Mouse (Mus musculus) lung, embryonic 15.5 days (tissue): ENCODE data around the gene Olfr314. TPM values are rescaled to one million over a fixed set of nuclear protein-coding genes. Genes with fewer than 3 reads are reported as not detected.
"Not testable (repeated sequence)": the region's sequence is repeated elsewhere in the genome, so short reads cannot be mapped to it uniquely, and the experiment has no call there.

Source experiments
- ATAC-seq: fragments of 200-750 bp; cut with Nextera tagmentation; 2 replicates; pipeline ENCODE4 v1.8.0; 2017; ENCODE audit warnings: moderate number of reproducible peaks, borderline replicate concordance; ENCODE audit not compliant: low FRiP score, low TSS enrichment; ENCODE audit errors: extremely low read depth
- H3K27ac ChIP-seq: fragments of 300-500 bp; sonication (generic); 2 replicates; pipeline ENCODE4 v1.5.1; 2015; ENCODE audit warnings: moderate library complexity, mild to moderate bottlenecking, inconsistent platforms
- H3K27me3 ChIP-seq: fragments of 300-500 bp; sonication (generic); 2 replicates; pipeline ENCODE4 v1.6.1; 2015; ENCODE audit warnings: inconsistent platforms
- H3K36me3 ChIP-seq: fragments of 300-500 bp; sonication (generic); 2 replicates; pipeline ENCODE4 v1.6.1; 2015; ENCODE audit warnings: inconsistent platforms
- H3K4me1 ChIP-seq: fragments of 300-500 bp; sonication (generic); 2 replicates; pipeline ENCODE4 v1.6.1; 2015; ENCODE audit warnings: inconsistent platforms
- H3K4me2 ChIP-seq: fragments of 300-500 bp; sonication (generic); 2 replicates; pipeline ENCODE4 v1.6.1; 2015; ENCODE audit warnings: inconsistent platforms, mild to moderate bottlenecking, moderate library complexity
- H3K4me3 ChIP-seq: fragments of 300-500 bp; sonication (generic); 2 replicates; pipeline ENCODE4 v1.5.1; 2015; ENCODE audit warnings: mild to moderate bottlenecking, inconsistent platforms
- H3K9ac ChIP-seq: fragments of 300-500 bp; sonication (generic); 2 replicates; pipeline ENCODE4 v1.6.1; 2015; ENCODE audit warnings: inconsistent platforms
- H3K9me3 ChIP-seq: fragments of 300-500 bp; sonication (generic); 2 replicates; pipeline ENCODE4 v1.6.1; 2016; ENCODE audit warnings: inconsistent platforms
- WGBS: fragments of 180-500 bp; shearing (Covaris S2); methylation state at CpG from one replicate; pipeline ENCODE4 v1.1.7; 2015; 5-methylcytosine and 5-hydroxymethylcytosine counted together
- polyA plus RNA-seq: library from polyadenylated mRNA; unstranded; fragments of >200 nt; fragmentation: Nextera tagmentation; extraction: Ambion mirVana; gene quantifications from 2 replicates; pipeline ENCODE4 v1.2.1, GENCODE M21; 2015

The Olfr314 gene
- polyA plus RNA-seq, 1 experiment from 2014 or later: not detected

DNA sequence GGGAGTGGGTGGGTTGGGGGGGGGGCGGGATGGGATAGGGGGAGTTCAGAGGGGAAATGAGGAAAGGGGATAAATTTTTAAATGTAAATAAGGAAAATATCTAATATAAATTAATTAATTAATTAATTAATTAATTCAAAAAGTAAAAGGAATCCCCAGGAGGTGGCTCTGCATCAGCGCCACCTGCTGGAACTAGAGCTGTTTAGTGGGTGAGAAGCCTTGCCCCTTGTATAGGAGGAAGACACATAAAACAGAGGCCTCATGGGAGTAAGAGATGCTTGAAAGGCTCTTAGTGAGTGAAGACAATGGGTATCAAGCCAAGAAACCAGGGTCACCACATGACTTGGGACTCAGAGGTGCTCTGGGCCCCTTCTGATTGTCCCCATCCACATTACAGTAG is 13.1 kb downstream of the Olfr314 start:
- Histone ChIP-seq H3K9me3 (no peaks in the 10 kb centered on the region), H3K27me3 (no peaks in the 10 kb centered on the region), H3K36me3 (no peaks in the 10 kb centered on the region), H3K27ac (no peak overlapping the region), H3K4me3 (no peak overlapping the region), H3K4me2 (no peak overlapping the region), H3K9ac (no peak overlapping the region), H3K4me1 (no peaks in the 10 kb centered on the region)
- ATAC-seq: no peak
- WGBS: 83% methylated on average over 2 of the region's 2 CpGs

GRCm38 (mm10) chr11:58796850-58797249 is 14.1 kb downstream of the Olfr314 start:
- H3K27me3 ChIP-seq: no peaks in the 10 kb centered on the region
- 0 out of 2 replicates have a peak, but pooled peaks cover 3% of the 10 kb centered on the region for H3K4me1 ChIP-seq
- H3K9ac ChIP-seq: no peak overlapping the region
- no peak overlapping the region for H3K4me2 ChIP-seq
- no peak for ATAC-seq
- H3K27ac ChIP-seq: no peak overlapping the region
- H3K36me3 ChIP-seq: no peaks in the 10 kb centered on the region
- WGBS: 64% methylated on average over 7 of the region's 7 CpGs
- H3K4me3 ChIP-seq: no peak overlapping the region
- H3K9me3 ChIP-seq: no peaks in the 10 kb centered on the region

GRCm38 (mm10) chr11:58799747-58800146 is 17.0 kb downstream of the Olfr314 start:
- Histone ChIP-seq H3K4me1 (0 out of 2 replicates have a peak, but pooled peaks cover 4% of the 10 kb centered on the region), H3K9ac (no peak overlapping the region), H3K36me3 (no peaks in the 10 kb centered on the region), H3K4me3 (no peak overlapping the region), H3K27me3 (no peaks in the 10 kb centered on the region), H3K27ac (no peak overlapping the region), H3K4me2 (no peak overlapping the region), H3K9me3 (no peaks in the 10 kb centered on the region)
- no peak for ATAC-seq
- 72% methylated on average over 5 of the region's 5 CpGs for WGBS

DNA sequence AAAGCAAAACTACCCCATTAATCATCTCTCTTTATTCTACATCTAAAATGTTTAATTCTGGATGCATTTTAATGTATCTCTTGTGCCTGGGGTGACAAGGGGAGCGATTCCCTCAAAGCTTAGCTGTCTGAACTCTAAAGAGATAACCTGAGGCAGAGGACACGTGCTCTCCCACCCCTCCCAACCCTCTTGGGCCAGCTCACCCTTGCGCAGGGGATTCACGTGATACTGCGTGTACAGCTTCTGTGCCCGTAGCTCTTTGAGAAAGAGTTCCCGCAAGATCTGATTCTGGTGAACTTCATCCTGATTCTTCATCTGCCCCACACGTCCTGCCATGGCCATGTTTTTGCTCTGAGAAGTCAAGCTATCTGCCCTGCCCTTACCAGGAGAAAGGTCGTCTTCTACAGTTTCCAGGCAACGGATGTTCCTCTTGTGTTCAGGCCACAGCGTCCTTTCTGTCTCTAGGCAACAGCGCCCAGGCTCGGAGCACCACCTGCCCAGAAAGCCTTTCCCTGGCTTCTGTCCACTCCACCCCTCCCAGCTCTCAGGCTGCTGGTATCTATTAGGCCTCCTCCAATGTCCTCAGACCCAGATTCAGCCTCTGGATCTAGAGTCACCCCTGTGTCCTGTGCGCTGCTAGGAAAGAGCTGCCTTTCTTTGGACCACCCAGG is 18.9 kb downstream of the Olfr314 start, which contains the start of gene Fam183b:
Fam183b (minus strand) TSS at position 403 of the 671 bp plus-strand sequence.
- no peak for ATAC-seq
- H3K27ac ChIP-seq: no peak within 1 kb of the TSS
- H3K27me3 ChIP-seq: no peaks in the 10 kb centered on the region
- peak within 1 kb of the TSS; percentile 14 for H3K4me2 ChIP-seq
- no peak within 1 kb of the TSS for H3K9ac ChIP-seq
- no peak within 1 kb of the TSS for H3K4me3 ChIP-seq
- 0 out of 2 replicates have a peak, but pooled peaks cover 4% of the 10 kb centered on the region for H3K4me1 ChIP-seq
- H3K9me3 ChIP-seq: no peaks in the 10 kb centered on the region
- H3K36me3 ChIP-seq: no peaks in the 10 kb centered on the region
- WGBS: 18% methylated on average over 14 of the region's 14 CpGs

GRCm38 (mm10) chr11:58803871-58804270 is 21.1 kb downstream of the Olfr314 start:
- Histone ChIP-seq H3K36me3 (no peaks in the 10 kb centered on the region), H3K9me3 (no peaks in the 10 kb centered on the region), H3K4me3 (no peak overlapping the region), H3K27me3 (no peaks in the 10 kb centered on the region), H3K9ac (no peak overlapping the region), H3K4me1 (0 out of 2 replicates have a peak, but pooled peaks cover 4% of the 10 kb centered on the region), H3K27ac (no peak overlapping the region), H3K4me2 (no peak overlapping the region)
- ATAC-seq: no peak
- WGBS: 33% methylated on average over 4 of the region's 4 CpGs

- Histone ChIP-seq H3K4me3 (no peak overlapping the region), H3K27ac (no peak overlapping the region)
- no peak for ATAC-seq
Measured at GRCm38 (mm10) chr11:58804393-58804792, 21.6 kb downstream of the Olfr314 start.

DNA sequence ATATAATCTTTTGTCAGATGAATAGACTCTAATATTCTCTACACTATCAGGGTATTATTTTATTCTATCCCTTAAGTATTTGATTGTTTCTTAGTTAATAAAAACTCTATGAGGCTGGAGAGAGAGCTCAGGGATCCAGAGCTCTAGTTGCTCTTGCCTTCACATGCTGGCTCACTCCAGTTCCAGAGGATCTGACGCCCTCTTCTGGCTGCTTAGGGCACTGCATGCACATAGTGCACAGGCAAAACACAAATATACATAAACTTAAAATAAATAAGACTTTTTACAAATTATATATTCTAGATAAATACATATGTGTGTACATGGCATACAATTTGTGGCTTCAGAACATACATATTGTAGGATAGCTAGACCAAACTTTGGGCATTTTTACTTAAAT is 29.2 kb downstream of the Olfr314 start:
- H3K4me2 ChIP-seq: no peak overlapping the region
- ATAC-seq: no peak
- H3K9me3 ChIP-seq: no peaks in the 10 kb centered on the region
- 7% methylated on average over 1 of the region's 1 CpGs for WGBS
- no peaks in the 10 kb centered on the region for H3K4me1 ChIP-seq
- H3K36me3 ChIP-seq: no peaks in the 10 kb centered on the region
- no peaks in the 10 kb centered on the region for H3K27me3 ChIP-seq
- no peak overlapping the region for H3K27ac ChIP-seq
- no peak overlapping the region for H3K9ac ChIP-seq
- H3K4me3 ChIP-seq: no peak overlapping the region

More at GRCm38 (mm10) chr11:58804393-58804792, 21.6 kb downstream of the Olfr314 start:
- Histone ChIP-seq H3K9ac (no peak overlapping the region), H3K9me3 (no peaks in the 10 kb centered on the region), H3K27me3 (no peaks in the 10 kb centered on the region), H3K36me3 (no peaks in the 10 kb centered on the region), H3K4me2 (no peak overlapping the region), H3K4me1 (0 out of 2 replicates have a peak, but pooled peaks cover 4% of the 10 kb centered on the region)
- 8% methylated on average over 2 of the region's 2 CpGs for WGBS

DNA sequence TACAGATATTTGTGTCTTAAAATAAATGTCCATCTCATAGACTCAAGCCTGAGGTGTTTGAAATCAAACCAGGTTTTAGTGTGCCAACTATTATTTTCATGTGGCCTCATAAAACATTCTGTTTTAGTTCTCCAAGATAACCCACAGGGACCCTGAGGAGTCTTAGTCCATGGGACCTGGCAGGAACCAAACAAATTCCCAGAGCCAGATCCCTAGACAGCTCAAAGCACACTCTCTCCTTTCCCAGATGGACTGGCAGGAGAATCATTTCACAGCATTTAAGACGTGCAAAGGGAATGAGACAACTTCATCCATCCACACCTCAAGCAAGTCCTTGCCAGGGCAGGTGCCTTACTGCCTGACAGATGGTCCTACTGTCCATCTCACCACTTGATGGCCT is 31.9 kb downstream of the Olfr314 start, which contains the start of gene Olfr313:
Olfr313 (plus strand) TSS at position 301 of the 400 bp plus-strand sequence.
- H3K36me3 ChIP-seq, H3K4me3 ChIP-seq, H3K9ac ChIP-seq, H3K9me3 ChIP-seq, ATAC-seq, H3K27me3 ChIP-seq, H3K27ac ChIP-seq, H3K4me2 ChIP-seq, H3K4me1 ChIP-seq: not testable (repeated sequence)
- 36% methylated on average over 1 of the region's 1 CpGs for WGBS

DNA sequence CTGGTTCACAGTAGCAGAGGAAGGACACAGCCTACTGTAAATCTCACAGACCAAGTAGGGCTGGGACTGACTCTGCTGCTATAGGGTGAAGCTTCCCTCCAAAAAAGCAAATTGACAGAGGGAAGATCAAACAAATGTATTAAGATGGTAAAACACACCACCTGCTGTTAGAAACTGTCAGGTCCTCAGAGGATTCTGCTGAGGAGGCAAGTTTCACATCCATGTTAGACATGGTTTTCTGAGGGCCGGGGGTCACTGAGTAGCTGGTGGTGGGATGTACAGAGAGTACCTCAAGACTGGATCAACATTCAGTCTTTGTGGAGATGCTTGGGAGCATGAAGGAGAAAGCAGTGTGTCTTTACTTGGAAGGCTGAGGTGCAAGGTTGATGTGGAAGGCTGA is 32.9 kb downstream of the Olfr314 start:
- no peak overlapping the region for H3K4me2 ChIP-seq
- no peak overlapping the region for H3K4me3 ChIP-seq
- no peak overlapping the region for H3K27ac ChIP-seq
- no peak for ATAC-seq
- H3K9ac ChIP-seq: no peak overlapping the region
- no peaks in the 10 kb centered on the region for H3K27me3 ChIP-seq
- WGBS: 61% methylated on average over 1 of the region's 1 CpGs
- no peaks in the 10 kb centered on the region for H3K4me1 ChIP-seq
- H3K36me3 ChIP-seq: no peaks in the 10 kb centered on the region
- no peaks in the 10 kb centered on the region for H3K9me3 ChIP-seq

- not testable (repeated sequence) for ATAC-seq
Measured at GRCm38 (mm10) chr11:58828937-58829336, 46.2 kb downstream of the Olfr314 start, which contains the start of gene Olfr312. Gene Olfr312 (plus strand): TSS chr11:58829237.

DNA sequence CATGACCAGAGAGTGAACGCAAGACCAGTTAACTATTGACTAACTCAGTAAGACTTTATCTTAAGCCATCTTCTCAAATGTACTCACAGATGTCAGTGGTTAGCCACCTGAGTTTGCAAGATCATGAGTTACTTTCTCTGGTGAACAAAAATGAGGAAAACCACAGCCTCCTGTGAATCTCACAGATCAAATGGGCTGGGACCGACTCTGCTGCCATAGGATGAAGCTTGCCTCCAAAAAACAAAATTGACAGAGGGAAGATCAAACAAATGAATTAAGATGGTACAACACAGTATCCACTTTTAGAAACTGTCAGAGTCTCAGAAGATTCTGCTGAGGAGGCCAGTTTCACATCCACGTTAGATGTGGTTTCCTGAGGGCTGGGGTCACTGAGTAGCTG is 47.0 kb downstream of the Olfr314 start:
- ATAC-seq: no peak
- Histone ChIP-seq H3K27me3 (no peaks in the 10 kb centered on the region), H3K27ac (no peak overlapping the region), H3K9me3 (no peaks in the 10 kb centered on the region), H3K9ac (no peak overlapping the region), H3K4me3 (no peak overlapping the region), H3K36me3 (no peaks in the 10 kb centered on the region), H3K4me2 (no peak overlapping the region), H3K4me1 (no peaks in the 10 kb centered on the region)
- WGBS: 76% methylated on average over 3 of the region's 3 CpGs

More at GRCm38 (mm10) chr11:58828937-58829336, 46.2 kb downstream of the Olfr314 start, which contains the start of gene Olfr312:
- H3K9me3 ChIP-seq, H3K27ac ChIP-seq, H3K27me3 ChIP-seq, H3K4me1 ChIP-seq, H3K9ac ChIP-seq, H3K4me2 ChIP-seq, H3K36me3 ChIP-seq, H3K4me3 ChIP-seq: not testable (repeated sequence)

- H3K4me2 ChIP-seq, H3K4me3 ChIP-seq, H3K36me3 ChIP-seq, H3K9me3 ChIP-seq, H3K27ac ChIP-seq, H3K27me3 ChIP-seq, H3K4me1 ChIP-seq, ATAC-seq, H3K9ac ChIP-seq: not testable (repeated sequence)
- WGBS: 50% methylated on average over 3 of the region's 3 CpGs
Measured at GRCm38 (mm10) chr11:58832541-58832940, 49.8 kb downstream of the Olfr314 start.
